Mouse (Mus musculus) testis, adult 2 months (tissue): Measurements from ENCODE around the gene Tldc2.

Experiments
- CTCF ChIP-seq: fragments of 200-500 bp; IDR thresholded peaks from 2 replicates; pipeline ENCODE4 v1.5.1; 2012; ENCODE audit warnings: low read depth, mild to moderate bottlenecking, inconsistent platforms, low read length, moderate library complexity; ENCODE audit not compliant: control insufficient read depth, insufficient read depth, insufficient replicate concordance
- POLR2A ChIP-seq: fragments of 200-500 bp; IDR thresholded peaks from 2 replicates; pipeline ENCODE4 v1.6.1; 2012; ENCODE audit warnings: low read depth, mild to moderate bottlenecking, inconsistent platforms, low read length, moderate library complexity; ENCODE audit not compliant: control insufficient read depth

GRCm38 (mm10) chr2:157100319-157100605 lies 13.4 kb downstream of the Tldc2 start:
- TF ChIP-seq CTCF (no peak), POLR2A (no peak)
